Mouse (Mus musculus) thymus, adult 2 months (tissue): ENCODE data around the gene Ift122. TPM values are rescaled to one million over a fixed set of nuclear protein-coding genes. Genes with fewer than 3 reads are reported as not detected.

Source experiments
- DNase-seq: peaks from one replicate; pipeline ENCODE4 v3.0.0; 2021
- H3K27ac ChIP-seq: fragments of 200-500 bp; 2 replicates; pipeline ENCODE4 v1.5.1; 2012; ENCODE audit warnings: low read length, control low read depth; ENCODE audit not compliant: control insufficient read depth, insufficient read depth
- H3K27me3 ChIP-seq: fragments of 200-500 bp; 2 replicates; pipeline ENCODE4 v1.6.1; 2012; ENCODE audit warnings: mild to moderate bottlenecking, low read length, moderate library complexity, mixed read lengths; ENCODE audit not compliant: control insufficient read depth, insufficient read depth
- H3K36me3 ChIP-seq: fragments of 200-500 bp; 2 replicates; pipeline ENCODE4 v1.6.1; 2012; ENCODE audit warnings: mild to moderate bottlenecking, low read length, moderate library complexity; ENCODE audit not compliant: control insufficient read depth, insufficient read depth
- H3K4me1 ChIP-seq: fragments of 200-500 bp; replicated peaks from 2 replicates; pipeline ENCODE4 v1.6.1; 2012; ENCODE audit warnings: low read length; ENCODE audit not compliant: control insufficient read depth, insufficient read depth
- H3K4me3 ChIP-seq: fragments of 200-500 bp; 2 replicates; pipeline ENCODE4 v1.5.1; 2012; ENCODE audit warnings: mild to moderate bottlenecking, low read length, control low read depth, moderate library complexity; ENCODE audit not compliant: control insufficient read depth, insufficient read depth
- CTCF ChIP-seq: fragments of 200-500 bp; IDR thresholded peaks from 2 replicates; pipeline ENCODE4 v1.5.1; 2012; ENCODE audit warnings: mild to moderate bottlenecking, control low read depth, low read length, moderate library complexity, borderline replicate concordance; ENCODE audit not compliant: control insufficient read depth, poor library complexity, insufficient read depth; ENCODE audit errors: extremely low read depth
- POLR2A ChIP-seq: fragments of 200-500 bp; IDR thresholded peaks from 2 replicates; pipeline ENCODE4 v1.6.1; 2012; ENCODE audit warnings: mild to moderate bottlenecking, low read length, control low read depth, moderate library complexity; ENCODE audit not compliant: control insufficient read depth, poor library complexity, insufficient read depth; ENCODE audit errors: extremely low read depth
- WGBS: fragments of 180-500 bp; shearing (Covaris S2); methylation state at CpG from one replicate; pipeline ENCODE4 v1.1.7; 2018; 5-methylcytosine and 5-hydroxymethylcytosine counted together
- polyA plus RNA-seq: library from polyadenylated mRNA; depleted of rRNA; stranded (reverse); fragments of >200 nt; gene quantifications from 2 replicates; pipeline ENCODE4 v1.2.3, GENCODE M21; 2012

Gene Ift122
- polyA plus RNA-seq, 1 experiment = 7.6 TPM

- Histone ChIP-seq H3K4me1 (peaks cover 17% of the 10 kb centered on the region), H3K27me3 (no peaks in the 10 kb centered on the region), H3K27ac (no peak overlapping the region), H3K36me3 (no peaks in the 10 kb centered on the region), H3K4me3 (no peak overlapping the region)
- WGBS = 84% methylated on average over 6 of the region's 6 CpGs
- TF ChIP-seq CTCF (no peak), POLR2A (no peak)
- no peak for DNase-seq
These were observed 55.2 kb downstream of the Ift122 start for GRCm38 (mm10) chr6:115908421-115908982.

DNA sequence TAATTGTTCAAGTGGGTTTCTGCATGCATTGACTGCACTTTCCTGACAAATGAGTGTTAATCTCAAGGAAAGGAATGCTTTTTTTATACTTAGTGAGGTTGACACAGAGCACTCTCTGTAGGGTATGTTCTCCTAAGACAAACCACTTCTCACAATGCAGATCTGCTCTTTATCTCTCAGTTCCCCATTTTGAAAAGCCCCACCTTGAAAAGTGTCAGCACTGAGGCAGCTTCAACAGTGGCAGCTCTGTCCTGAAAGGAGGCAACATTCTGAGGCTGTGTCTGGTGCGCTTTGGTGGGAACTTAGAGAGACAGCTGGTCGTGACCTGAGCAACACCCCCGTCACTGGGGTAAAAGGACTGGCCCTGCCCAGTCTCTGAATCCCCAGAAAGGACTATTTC lies 55.8 kb downstream of the Ift122 start:
- Histone ChIP-seq H3K4me3 (no peak overlapping the region), H3K27me3 (no peaks in the 10 kb centered on the region), H3K4me1 (peaks cover 17% of the 10 kb centered on the region), H3K36me3 (no peaks in the 10 kb centered on the region), H3K27ac (no peak overlapping the region)
- TF ChIP-seq CTCF = no peak
- no peak for TF ChIP-seq POLR2A
- DNase-seq = no peak
- WGBS = 56% methylated on average over 3 of the region's 3 CpGs

DNA sequence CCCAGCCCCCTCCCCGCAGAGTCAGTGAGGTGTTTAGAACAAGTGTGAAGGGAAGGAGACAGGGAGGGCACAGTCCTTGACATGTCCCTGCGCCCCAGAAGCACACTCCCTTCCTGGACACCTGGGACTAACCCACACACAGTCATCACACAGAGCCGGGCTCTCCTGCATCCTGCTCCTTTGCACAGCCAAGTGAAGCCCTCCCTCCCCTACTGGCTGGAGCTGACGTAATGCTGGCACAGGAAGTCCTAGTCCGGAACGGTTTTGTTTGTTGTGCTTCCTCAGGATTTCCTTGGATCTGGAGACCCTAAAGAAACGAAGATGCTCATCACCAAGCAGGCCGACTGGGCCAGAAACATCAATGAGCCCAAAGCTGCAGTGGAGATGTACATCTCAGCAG lies 56.7 kb downstream of the Ift122 start:
- Histone ChIP-seq H3K36me3 (no peaks in the 10 kb centered on the region), H3K4me3 (no peak overlapping the region), H3K27me3 (no peaks in the 10 kb centered on the region), H3K27ac (no peak overlapping the region), H3K4me1 (peaks cover 17% of the 10 kb centered on the region)
- 36% methylated on average over 8 of the region's 8 CpGs for WGBS
- TF ChIP-seq CTCF = no peak
- TF ChIP-seq POLR2A = no peak
- peak; percentile 19 for DNase-seq

GRCm38 (mm10) chr6:115911763-115912162 lies 58.5 kb downstream of the Ift122 start:
- 95% methylated on average over 6 of the region's 6 CpGs for WGBS
- no peak overlapping the region for H3K27ac ChIP-seq
- H3K27me3 ChIP-seq = no peaks in the 10 kb centered on the region
- no peak for TF ChIP-seq POLR2A
- no peak for TF ChIP-seq CTCF
- no peak for DNase-seq
- H3K36me3 ChIP-seq = no peaks in the 10 kb centered on the region
- H3K4me1 ChIP-seq = peaks cover 17% of the 10 kb centered on the region
- H3K4me3 ChIP-seq = no peak overlapping the region

DNA sequence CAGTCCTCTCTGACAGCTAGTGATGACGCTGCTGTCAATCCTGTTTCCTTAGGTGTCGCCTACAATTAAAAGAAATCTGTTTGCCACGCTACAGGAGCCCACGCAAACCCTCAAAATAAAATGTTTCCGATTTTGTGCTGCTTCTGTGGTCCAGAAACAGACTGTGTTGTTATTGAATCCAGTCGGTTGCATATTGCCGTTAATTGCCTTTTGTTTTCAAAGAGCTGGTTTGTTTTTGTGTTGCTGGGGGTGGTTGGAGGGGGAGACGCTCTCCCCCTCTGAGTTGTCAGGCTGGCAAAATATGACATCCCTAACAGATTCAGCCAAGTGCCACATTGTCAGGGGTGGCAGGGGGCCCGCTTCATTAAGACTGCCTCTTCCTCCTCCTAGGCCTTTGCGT lies 60.2 kb downstream of the Ift122 start:
- TF ChIP-seq CTCF (no peak), POLR2A (no peak)
- Histone ChIP-seq H3K27me3 (no peaks in the 10 kb centered on the region), H3K36me3 (no peaks in the 10 kb centered on the region), H3K4me3 (no peak overlapping the region), H3K27ac (no peak overlapping the region), H3K4me1 (peaks cover 17% of the 10 kb centered on the region)
- 96% methylated on average over 10 of the region's 10 CpGs for WGBS
- DNase-seq = no peak

DNA sequence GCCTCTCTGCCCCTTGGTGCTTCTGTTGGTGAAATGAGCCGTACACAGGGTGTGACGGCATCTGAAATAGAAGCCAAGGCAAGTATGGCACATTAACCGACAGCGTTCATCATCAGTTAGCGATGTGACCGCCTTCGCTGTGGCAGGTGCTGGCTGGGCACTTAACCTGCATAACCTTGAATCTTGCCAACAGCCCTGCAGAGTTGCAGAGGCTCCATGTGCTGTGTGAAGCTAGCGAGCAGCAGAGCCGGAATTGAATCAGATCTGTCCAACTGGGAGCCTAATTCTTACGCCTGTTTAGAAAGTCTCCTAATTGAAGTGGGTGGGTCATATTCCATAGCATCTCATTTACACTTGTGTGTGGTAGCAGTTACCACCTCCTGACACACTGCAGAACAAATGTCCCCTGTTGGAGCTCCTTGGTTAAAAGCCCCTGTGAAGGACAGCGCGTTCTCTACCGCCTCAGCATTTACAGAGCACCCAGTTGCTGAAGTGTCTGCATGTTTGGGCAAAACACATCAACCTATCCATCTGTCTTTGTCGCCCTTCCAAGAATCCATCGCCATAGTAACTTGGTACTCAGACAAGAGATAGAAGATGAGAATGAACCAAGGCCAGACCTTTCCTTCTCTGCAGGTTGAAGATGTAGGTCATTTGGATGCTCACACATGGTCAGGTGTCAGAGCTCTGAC lies 61.4 kb downstream of the Ift122 start:
- TF ChIP-seq POLR2A (no peak), CTCF (no peak)
- DNase-seq = no peak
- Histone ChIP-seq H3K36me3 (no peaks in the 10 kb centered on the region), H3K4me3 (no peak overlapping the region), H3K4me1 (peaks cover 10% of the 10 kb centered on the region), H3K27ac (no peak overlapping the region), H3K27me3 (no peaks in the 10 kb centered on the region)
- WGBS = 95% methylated on average over 15 of the region's 15 CpGs

- H3K27me3 ChIP-seq = no peaks in the 10 kb centered on the region
- peaks cover 2% of the 10 kb centered on the region; the same call in 1 of the 2 replicates for H3K4me1 ChIP-seq
- DNase-seq = no peak
- no peaks in the 10 kb centered on the region for H3K36me3 ChIP-seq
- TF ChIP-seq CTCF (no peak), POLR2A (no peak)
- no peak overlapping the region for H3K27ac ChIP-seq
- WGBS = 88% methylated on average over 17 of the region's 17 CpGs
- no peak overlapping the region for H3K4me3 ChIP-seq
These were observed 62.6 kb downstream of the Ift122 start for GRCm38 (mm10) chr6:115915601-115916445.
